Mouse (Mus musculus): ENCODE results near the gene Spink4. TPM values are rescaled to one million over a fixed set of nuclear protein-coding genes. Genes with fewer than 3 reads are reported as not detected.
A peak's percentile ranks its signal among the peaks of the same experiment; 100 is the strongest.

The Spink4 gene
- polyA plus RNA-seq, 1 experiment from 2014 or later: not detected

DNA sequence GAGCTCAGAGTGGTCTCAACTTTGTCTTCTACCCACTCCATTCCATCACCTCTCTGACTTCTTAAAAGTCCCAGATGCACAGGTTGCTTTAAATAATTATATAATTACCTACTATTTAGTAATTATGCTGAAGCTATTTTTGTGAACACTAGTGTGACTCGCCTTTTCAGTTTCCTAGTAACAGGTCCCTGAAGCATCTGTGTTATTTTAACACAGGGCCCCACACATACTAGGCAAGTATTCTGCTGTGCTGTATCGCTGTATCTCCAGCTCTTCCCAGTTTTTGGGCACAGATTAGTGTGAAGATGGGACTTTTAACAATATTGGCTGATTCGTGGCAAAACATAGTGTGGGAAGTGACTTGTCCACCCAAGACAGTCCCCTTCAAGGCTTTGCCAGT is 43.7 kb downstream of the Spink4 start:
- Histone ChIP-seq H3K9me3 (ENCODE audit: low read depth, low read length) (no peaks in the 10 kb centered on the region), H3K27me3 (ENCODE audit: insufficient read depth, low read length) (no peaks in the 10 kb centered on the region), H3K36me3 (ENCODE audit: insufficient read depth) (peaks cover 84% of the 10 kb centered on the region), H3K4me3 (ENCODE audit: low read depth, low read length) (no peak overlapping the region), H3K9ac (no peak overlapping the region), H3K27ac (ENCODE audit: low read depth) (no peak overlapping the region), H3K4me1 (ENCODE audit: insufficient read depth) (no peaks in the 10 kb centered on the region), H3K4me2 (no peak overlapping the region)
- ATAC-seq (ENCODE audit: insufficient read depth) (no peak), DNase-seq (no peak)
- WGBS: 85% methylated on average over 3 of the region's 3 CpGs
- TF ChIP-seq CTCF (IDR thresholded peaks at IDR 0.05; ENCODE audit: low read depth): no peak

DNA sequence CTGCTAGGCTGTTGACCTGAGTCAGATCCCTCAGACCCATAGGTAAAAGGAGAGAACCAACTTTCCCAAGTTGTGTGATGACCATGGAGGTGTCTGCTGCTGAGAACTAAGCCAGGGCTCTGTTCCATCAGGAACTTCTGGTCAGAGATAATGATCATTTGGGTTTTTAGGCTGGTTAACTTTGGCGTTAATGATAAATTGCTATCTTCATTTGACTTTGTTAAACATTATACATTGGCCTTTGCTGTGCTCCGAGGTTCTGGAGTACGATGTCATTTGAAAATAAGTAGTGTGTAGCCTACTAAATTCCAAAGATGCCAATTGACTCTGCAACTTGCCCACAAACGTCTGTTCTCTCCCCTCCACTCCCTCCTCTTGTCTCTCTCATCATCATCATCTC is 49.3 kb downstream of the Spink4 start:
- peak overlapping the region; percentile 96; the same call in 1 of the 2 replicates for H3K27ac ChIP-seq (ENCODE audit: low read depth)
- H3K4me3 ChIP-seq (ENCODE audit: low read depth, low read length): no peak overlapping the region
- WGBS: 63% methylated on average over 4 of the region's 4 CpGs
- H3K27me3 ChIP-seq (ENCODE audit: insufficient read depth, low read length): no peaks in the 10 kb centered on the region
- peaks cover 39% of the 10 kb centered on the region for H3K36me3 ChIP-seq (ENCODE audit: insufficient read depth)
- no peak for ATAC-seq (ENCODE audit: insufficient read depth)
- no peaks in the 10 kb centered on the region for H3K9me3 ChIP-seq (ENCODE audit: low read depth, low read length)
- no peak for TF ChIP-seq CTCF (IDR thresholded peaks at IDR 0.05; ENCODE audit: low read depth)
- DNase-seq: no peak
- 0 out of 2 replicates have a peak, but pooled peaks cover 6% of the 10 kb centered on the region for H3K4me1 ChIP-seq (ENCODE audit: insufficient read depth)
- no peak overlapping the region for H3K4me2 ChIP-seq
- H3K9ac ChIP-seq: no peak overlapping the region

DNA sequence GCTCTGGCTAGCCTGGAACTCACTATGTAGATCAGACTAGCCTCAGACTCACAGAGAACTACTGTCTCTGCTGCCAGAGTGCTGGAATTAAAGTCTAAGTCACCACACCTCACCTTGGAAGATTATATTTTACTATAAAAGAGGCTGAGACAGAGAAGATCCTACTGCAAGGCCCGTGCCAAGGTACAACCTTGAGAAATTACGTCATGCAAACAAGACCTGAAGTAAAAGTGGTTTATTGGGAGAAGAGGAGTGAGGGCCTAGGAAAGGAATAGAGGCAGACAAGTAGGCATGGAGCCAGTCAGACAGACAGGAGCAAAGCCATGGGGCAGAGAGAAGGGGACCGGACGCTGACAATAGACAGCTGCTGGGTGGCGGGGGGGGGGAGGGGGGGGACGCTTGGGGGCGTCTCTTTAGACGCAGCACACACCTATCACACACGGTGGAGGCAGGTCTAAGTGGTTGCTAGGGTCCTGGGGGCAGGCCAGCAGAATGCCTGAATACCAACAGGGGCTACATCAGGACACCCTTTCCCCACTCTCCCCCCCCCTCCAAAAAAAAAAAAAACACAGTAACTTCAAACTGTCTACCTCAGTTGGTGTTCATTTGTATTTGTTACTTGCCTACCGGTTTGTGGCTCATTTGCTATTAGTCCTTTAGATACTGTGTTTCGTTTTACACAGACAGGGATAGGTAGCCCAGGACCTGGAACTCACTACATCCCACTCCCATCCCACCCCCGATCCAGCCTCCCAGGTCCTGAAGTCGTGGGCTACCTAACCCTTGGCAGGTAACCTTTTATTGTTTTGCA is 50.1 kb downstream of the Spink4 start:
- TF ChIP-seq CTCF (IDR thresholded peaks at IDR 0.05; ENCODE audit: low read depth): no peak
- H3K9me3 ChIP-seq (ENCODE audit: low read depth, low read length): no peaks in the 10 kb centered on the region
- peak; percentile 17 for DNase-seq
- peaks cover 34% of the 10 kb centered on the region for H3K36me3 ChIP-seq (ENCODE audit: insufficient read depth)
- H3K4me2 ChIP-seq: peak overlapping the region; percentile 77
- H3K4me3 ChIP-seq (ENCODE audit: low read depth, low read length): peak overlapping the region; percentile 95
- H3K27me3 ChIP-seq (ENCODE audit: insufficient read depth, low read length): no peaks in the 10 kb centered on the region
- ATAC-seq (ENCODE audit: insufficient read depth): peak; percentile 36
- H3K9ac ChIP-seq: peak overlapping the region; percentile 76
- 0 out of 2 replicates have a peak, but pooled peaks cover 6% of the 10 kb centered on the region for H3K4me1 ChIP-seq (ENCODE audit: insufficient read depth)
- 13% methylated on average over 10 of the region's 13 CpGs for WGBS
- peak overlapping the region; percentile 96 for H3K27ac ChIP-seq (ENCODE audit: low read depth)

DNA sequence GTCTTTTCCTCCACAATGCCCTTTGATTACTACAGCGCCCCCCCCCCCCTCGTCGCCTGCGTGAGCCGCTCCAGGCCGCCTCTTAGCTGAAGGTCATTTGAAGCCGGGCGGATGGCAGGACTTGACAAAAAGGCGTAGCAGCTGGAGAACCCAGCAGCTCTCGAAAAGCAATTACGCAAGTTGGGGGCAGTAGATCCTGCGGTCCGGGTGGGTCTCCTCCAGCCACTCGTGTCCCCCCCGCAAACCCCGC is 50.7 kb downstream of the Spink4 start:
- H3K9ac ChIP-seq: peak overlapping the region; percentile 76
- H3K27ac ChIP-seq (ENCODE audit: low read depth): peak overlapping the region; percentile 96
- no peaks in the 10 kb centered on the region for H3K9me3 ChIP-seq (ENCODE audit: low read depth, low read length)
- ATAC-seq (ENCODE audit: insufficient read depth): no peak; the same call in 1 of the 2 replicates
- H3K4me3 ChIP-seq (ENCODE audit: low read depth, low read length): peak overlapping the region; percentile 95
- TF ChIP-seq CTCF (IDR thresholded peaks at IDR 0.05; ENCODE audit: low read depth): no peak
- peak overlapping the region; percentile 77 for H3K4me2 ChIP-seq
- H3K36me3 ChIP-seq (ENCODE audit: insufficient read depth): peaks cover 30% of the 10 kb centered on the region
- under 1% methylated on average over 16 of the region's 16 CpGs for WGBS
- H3K4me1 ChIP-seq (ENCODE audit: insufficient read depth): 0 out of 2 replicates have a peak, but pooled peaks cover 6% of the 10 kb centered on the region
- no peaks in the 10 kb centered on the region for H3K27me3 ChIP-seq (ENCODE audit: insufficient read depth, low read length)
- no peak for DNase-seq

DNA sequence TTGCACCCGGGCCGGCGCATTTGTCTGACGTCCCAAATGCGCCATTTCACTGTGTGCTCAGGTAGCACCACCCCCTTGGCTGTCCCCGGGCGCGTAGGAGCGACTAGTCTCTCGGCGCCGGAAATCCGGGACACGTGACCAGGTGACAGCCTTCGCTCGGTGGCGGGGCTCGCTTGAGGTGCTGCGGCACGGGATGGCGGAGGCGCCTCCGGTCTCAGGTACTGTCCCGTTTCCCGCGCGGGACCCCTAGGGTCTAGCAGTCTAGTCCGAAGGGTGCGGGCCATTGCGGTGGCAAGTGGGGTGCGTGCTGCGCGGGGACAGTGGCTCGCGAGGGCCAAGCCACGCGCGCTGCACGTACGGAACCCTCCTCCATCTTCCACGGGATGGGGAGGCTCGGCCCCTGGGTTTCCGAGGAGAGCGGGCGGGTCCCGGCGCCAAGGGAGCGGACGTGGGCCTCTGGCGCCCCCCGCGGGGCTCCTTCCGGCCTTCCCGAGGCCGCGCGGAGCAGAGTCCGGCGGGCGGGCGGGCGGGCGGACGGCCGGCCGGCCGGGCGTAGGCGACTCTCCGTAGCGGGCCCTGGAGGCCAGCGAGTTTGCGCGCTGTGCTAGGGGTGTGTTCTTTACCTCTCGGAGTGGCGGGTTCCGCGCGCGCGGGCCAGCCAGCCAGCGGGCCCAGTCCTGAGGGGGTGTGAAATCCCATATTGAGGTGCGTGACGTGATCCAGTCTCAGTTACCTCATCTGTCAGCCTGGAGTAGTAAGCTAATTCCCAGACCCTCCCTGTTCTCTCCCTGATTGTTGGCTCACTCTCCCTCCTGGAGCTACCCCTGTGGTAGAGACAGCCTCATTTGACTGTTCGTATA is 51.2 kb downstream of the Spink4 start, which contains the start of gene Nfx1:
Gene Nfx1 (plus strand): TSS at position 65 of the 860 bp plus-strand sequence.
- under 1% methylated on average over 82 of the region's 85 CpGs for WGBS
- DNase-seq (peak; percentile 98), ATAC-seq (ENCODE audit: insufficient read depth) (peak; percentile 95)
- no peak for TF ChIP-seq CTCF (IDR thresholded peaks at IDR 0.05; ENCODE audit: low read depth)
- peak within 1 kb of the TSS; percentile 76 for H3K9ac ChIP-seq
- H3K27me3 ChIP-seq (ENCODE audit: insufficient read depth, low read length): no peaks in the 10 kb centered on the region
- no peaks in the 10 kb centered on the region for H3K9me3 ChIP-seq (ENCODE audit: low read depth, low read length)
- peaks cover 29% of the 10 kb centered on the region for H3K36me3 ChIP-seq (ENCODE audit: insufficient read depth)
- peak within 1 kb of the TSS; percentile 77 for H3K4me2 ChIP-seq
- H3K4me1 ChIP-seq (ENCODE audit: insufficient read depth): 0 out of 2 replicates have a peak, but pooled peaks cover 6% of the 10 kb centered on the region
- peak within 1 kb of the TSS; percentile 95 for H3K4me3 ChIP-seq (ENCODE audit: low read depth, low read length)
- H3K27ac ChIP-seq (ENCODE audit: low read depth): peak within 1 kb of the TSS; percentile 96

DNA sequence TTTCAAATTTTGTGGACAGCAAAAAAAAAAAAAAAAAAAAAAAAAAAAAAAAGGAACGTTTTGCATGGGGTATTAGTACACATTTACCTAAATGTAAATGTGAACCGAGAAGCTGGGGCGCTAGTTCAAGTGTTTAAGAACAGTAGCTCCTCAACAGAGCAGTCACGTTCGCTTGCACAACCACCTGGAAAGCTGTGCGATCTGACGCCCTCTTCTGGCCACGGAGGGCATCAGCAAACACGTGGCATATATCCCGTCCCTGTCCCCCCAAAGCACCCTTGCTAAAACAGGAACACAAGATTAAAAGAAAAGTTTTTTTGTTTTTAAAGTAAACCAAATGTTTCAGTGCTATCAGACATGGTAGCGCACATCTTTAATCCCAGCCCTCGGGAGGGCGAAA is 51.9 kb downstream of the Spink4 start:
- no peaks in the 10 kb centered on the region for H3K9me3 ChIP-seq (ENCODE audit: low read depth, low read length)
- TF ChIP-seq CTCF (IDR thresholded peaks at IDR 0.05; ENCODE audit: low read depth): peak; percentile 70
- peaks cover 32% of the 10 kb centered on the region for H3K36me3 ChIP-seq (ENCODE audit: insufficient read depth)
- no peaks in the 10 kb centered on the region for H3K27me3 ChIP-seq (ENCODE audit: insufficient read depth, low read length)
- 25% methylated on average over 13 of the region's 13 CpGs for WGBS
- DNase-seq (peak; percentile 75), ATAC-seq (ENCODE audit: insufficient read depth) (no peak)
- peak overlapping the region; percentile 95 for H3K4me3 ChIP-seq (ENCODE audit: low read depth, low read length)
- H3K9ac ChIP-seq: peak overlapping the region; percentile 76
- 0 out of 2 replicates have a peak, but pooled peaks cover 6% of the 10 kb centered on the region for H3K4me1 ChIP-seq (ENCODE audit: insufficient read depth)
- peak overlapping the region; percentile 77 for H3K4me2 ChIP-seq
- H3K27ac ChIP-seq (ENCODE audit: low read depth): peak overlapping the region; percentile 96

DNA sequence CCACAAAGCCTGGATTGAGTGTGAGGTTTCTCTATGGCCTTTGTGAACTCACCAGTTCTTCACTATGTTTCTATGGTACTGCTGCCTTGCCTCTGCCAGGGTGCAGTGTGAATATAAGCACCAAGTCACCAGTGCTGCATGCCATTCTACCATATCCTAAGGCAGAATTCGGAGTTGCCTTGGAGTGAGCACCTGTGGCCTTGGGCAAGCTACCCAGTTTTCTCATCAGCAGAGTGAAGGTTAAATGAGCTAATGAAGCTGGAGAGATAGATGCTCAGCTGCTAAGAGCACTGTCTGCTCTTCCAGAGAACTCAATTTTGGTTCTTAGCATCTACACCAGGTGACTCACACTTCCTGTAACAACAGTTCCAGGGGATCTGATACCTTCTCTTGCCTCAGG is 54.2 kb downstream of the Spink4 start:
- Histone ChIP-seq H3K9me3 (ENCODE audit: low read depth, low read length) (no peaks in the 10 kb centered on the region), H3K4me3 (ENCODE audit: low read depth, low read length) (no peak overlapping the region), H3K4me1 (ENCODE audit: insufficient read depth) (0 out of 2 replicates have a peak, but pooled peaks cover 6% of the 10 kb centered on the region), H3K27me3 (ENCODE audit: insufficient read depth, low read length) (no peaks in the 10 kb centered on the region), H3K4me2 (no peak overlapping the region), H3K36me3 (ENCODE audit: insufficient read depth) (peaks cover 45% of the 10 kb centered on the region), H3K9ac (no peak overlapping the region), H3K27ac (ENCODE audit: low read depth) (no peak overlapping the region)
- 90% methylated on average over 1 of the region's 1 CpGs for WGBS
- TF ChIP-seq CTCF (IDR thresholded peaks at IDR 0.05; ENCODE audit: low read depth): no peak
- ATAC-seq (ENCODE audit: insufficient read depth) (no peak), DNase-seq (no peak)

All from lung, embryonic 14.5 days (tissue).